Mouse (Mus musculus) olfactory bulb, adult 2 months (tissue): ENCODE measurements at regions not wholly inside any gene's neighbourhood (a gene's known extent, or its start where the extent isn't known, plus 50 kb on each side); places are given as distances from the start of the nearest gene placed in this dataset.

Experiments
- CTCF ChIP-seq: fragments of 200-500 bp; IDR thresholded peaks from 2 replicates; pipeline ENCODE4 v1.5.1; 2012; ENCODE audit warnings: low read depth, mild to moderate bottlenecking, low read length, moderate library complexity; ENCODE audit not compliant: insufficient read depth
- POLR2A ChIP-seq: fragments of 200-500 bp; IDR thresholded peaks from 2 replicates; pipeline ENCODE4 v1.6.1; 2012; ENCODE audit warnings: mild to moderate bottlenecking, low read depth, low read length, moderate library complexity; ENCODE audit not compliant: insufficient read depth

DNA sequence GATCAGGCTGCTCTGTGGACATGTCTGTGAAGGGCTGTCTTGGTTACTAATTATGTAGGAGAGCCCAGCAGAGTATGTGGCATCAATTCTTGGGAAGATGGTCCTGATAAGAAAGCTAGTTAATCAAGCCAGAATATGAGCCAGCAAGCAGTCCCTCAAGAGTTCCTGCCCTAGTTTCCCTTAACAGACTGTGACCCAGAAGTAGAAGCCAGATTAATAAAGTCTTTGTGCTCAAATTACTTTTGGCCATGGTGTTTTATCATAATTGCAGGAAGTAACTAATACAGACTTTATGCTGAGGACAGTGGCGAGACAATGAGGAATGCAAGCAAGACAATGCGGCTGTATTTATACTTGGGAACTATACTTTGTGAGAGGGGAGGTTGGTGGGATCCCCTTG lies 211.3 kb upstream of the Gm26657 start:
- TF ChIP-seq CTCF (no peak), POLR2A (no peak)
